Mouse (Mus musculus) CD8-positive naive resting alpha-beta T cell, adult 2 months (primary cell): ENCODE data around the gene Mfap1b.
A peak's percentile ranks its signal among the peaks of the same experiment; 100 is the strongest.

Experiments used
- DNase-seq, 2 experiments: peaks; one replicate each; pipeline ENCODE4 v3.0.0; 2022; ENCODE audit warnings: low read depth in 2 of 2, low spot score in 2 of 2

Mfap1b gene

DNA sequence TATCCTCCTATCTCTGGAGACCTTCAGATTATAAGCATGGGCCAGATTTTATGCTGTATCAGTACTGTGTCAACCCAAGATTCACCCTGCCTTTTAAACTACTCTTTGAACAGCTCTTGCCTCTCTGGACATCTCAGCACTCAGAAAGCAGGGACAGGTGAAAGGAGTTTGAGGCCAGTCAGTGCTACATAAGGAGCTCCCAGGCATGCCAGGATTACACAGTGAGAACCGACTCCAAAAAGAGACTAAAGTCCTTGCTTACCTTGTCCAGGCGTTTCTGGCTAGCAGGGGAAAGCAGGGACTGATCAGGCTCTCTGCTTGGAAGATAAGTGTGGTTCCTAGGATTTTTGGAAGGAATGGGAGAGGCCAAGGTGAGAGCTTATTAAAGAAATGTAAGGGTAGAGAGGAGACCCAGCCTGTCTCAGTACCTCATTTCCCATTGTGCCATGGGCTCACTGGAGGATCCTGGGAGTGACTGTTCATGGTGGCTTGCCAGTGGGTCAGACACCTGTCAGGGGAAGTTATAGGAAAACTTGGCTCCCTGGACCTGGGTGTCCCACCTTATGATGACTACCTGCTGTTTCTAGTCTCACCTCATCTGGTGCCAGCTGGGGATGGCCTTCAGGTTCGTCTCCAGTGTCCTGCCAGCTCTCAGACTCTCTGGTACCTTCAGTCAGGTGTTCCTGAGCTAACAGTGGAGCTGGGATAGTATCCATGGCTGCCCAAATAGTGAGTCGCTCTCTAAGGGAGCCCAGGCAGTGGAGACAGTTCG lies 32.8 kb downstream of the Mfap1b start:
- no peak for DNase-seq

- DNase-seq: no peak
These were observed 34.1 kb downstream of the Mfap1b start for GRCm38 (mm10) chr2:121439746-121440145.

DNA sequence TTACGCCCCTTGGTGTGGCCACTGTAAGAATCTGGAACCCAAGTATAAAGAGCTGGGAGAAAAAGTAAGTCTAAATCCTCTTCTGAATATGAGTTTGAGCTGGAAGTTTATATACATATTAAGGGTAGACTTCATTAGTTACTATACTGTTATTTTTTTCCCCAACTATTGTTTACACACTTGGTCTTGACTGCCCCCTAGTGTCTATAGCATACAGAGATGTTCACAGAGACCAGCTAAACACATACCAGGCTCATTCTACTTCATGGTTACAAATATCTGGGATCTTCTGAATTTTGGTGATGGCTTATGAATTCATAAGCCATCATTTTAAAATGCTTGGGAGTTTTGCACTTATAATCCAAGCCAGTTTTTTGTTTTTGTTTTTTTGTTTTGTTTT lies 39.0 kb downstream of the Mfap1b start:
- DNase-seq: peak in 1 of 2 experiments; percentile 41

DNA sequence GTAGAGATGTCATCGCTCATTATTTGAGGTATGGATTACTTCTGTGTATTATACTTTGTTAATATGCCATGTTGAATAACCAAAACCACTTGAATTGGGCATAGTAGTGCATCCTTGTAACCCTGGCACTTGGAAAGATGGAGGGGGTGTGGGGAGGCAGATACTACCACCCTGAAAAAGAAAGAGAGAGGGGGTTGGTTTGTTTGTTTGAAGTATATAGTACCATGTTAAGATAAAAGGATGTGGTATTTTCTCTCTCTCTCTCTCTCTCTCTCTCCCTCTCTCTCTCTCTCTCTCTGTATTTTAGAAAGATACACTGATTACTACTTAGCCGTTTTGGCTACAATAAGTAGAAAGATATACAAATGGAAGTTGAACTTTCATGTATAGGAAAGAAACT lies 48.0 kb downstream of the Mfap1b start:
- no peak for DNase-seq

DNA sequence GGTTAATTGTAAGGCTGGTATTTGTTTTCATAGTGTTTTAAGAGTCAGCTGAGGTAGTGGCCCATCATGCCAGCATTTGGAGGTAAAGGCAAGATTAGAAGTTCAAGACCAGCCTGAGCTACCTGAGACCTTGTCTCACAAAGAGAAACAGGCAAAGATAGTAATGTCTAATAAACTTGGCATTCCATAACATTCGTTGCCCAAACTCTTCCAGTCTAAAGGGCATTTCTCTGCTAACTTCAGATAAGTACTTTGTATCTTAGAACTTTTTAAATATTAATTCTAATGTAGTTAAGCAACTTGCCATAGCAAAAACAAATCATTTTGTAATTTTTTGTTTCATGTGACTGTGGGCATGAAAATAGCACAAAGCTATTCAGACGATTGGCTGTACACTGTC lies 50.7 kb downstream of the Mfap1b start:
- DNase-seq: no peak

DNA sequence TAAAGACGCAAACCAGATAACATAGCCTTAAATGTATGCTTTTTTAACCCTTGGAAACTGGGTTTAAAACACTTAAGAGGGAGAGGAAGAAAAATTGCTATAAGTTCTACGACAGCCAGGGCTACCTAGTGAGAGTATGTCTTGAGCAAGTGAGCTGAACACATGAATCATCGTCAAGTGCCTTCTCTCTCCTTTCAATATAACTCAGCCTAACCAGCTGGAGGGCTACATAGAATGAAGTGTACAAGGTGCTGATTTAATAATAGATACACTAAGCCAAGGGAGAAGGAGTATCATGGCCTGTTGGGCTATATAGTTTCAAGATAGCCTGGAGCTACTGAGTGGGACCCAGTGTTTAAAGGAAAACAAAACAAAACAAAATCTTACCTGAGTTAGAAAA lies 55.4 kb downstream of the Mfap1b start:
- no peak for DNase-seq

DNA sequence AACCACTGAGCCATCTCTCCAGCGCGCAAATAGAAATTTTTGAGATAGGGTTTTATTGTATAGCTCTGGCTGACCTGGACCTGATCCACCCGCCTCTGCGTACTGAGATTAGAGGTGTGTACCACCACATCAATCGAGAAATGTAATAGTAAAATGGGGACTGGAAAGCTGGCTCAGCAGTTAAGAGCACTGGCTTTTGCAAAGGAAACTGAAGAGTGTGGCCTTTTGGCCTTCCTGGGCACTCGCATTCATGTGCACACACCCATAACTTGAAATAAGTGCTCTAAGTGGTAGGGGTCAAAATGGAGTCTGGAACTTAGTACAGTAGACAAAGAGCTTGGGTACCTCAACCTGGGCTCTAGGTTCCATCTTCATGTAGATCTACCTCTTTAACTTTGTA lies 57.5 kb downstream of the Mfap1b start:
- no peak for DNase-seq

- no peak for DNase-seq
These were observed 58.3 kb downstream of the Mfap1b start for GRCm38 (mm10) chr2:121415591-121415990.

DNA sequence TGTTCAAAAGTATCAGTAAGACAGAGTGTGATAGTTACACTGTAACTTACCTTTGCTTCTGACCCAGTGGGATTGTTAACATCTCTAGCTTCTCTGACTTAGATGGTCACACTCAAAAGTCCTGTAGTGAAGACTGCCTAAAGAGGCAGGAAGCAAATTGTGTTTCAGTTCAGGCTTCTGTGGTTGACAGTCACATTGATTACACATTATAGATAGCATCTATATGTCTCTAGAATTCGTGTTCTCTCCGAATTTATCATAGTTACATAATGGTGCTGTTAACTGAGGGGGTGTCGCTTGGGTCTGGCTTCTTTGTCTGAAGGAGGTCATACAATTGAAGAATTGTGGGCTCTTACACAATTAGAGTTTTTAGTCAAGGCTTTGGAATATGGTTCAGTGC lies 58.8 kb downstream of the Mfap1b start:
- no peak for DNase-seq

- peak; percentile 10 to 21 for DNase-seq
These were observed 59.7 kb downstream of the Mfap1b start for GRCm38 (mm10) chr2:121414139-121414685.

GRCm38 (mm10) chr2:121413387-121414042 lies 60.4 kb downstream of the Mfap1b start, which contains the start of the genes Pdia3 and Catsper2:
Pdia3 (plus strand) TSS chr2:121413775.
Catsper2 (minus strand) TSS chr2:121413792.
- peak; percentile 85 to 86 for DNase-seq

DNA sequence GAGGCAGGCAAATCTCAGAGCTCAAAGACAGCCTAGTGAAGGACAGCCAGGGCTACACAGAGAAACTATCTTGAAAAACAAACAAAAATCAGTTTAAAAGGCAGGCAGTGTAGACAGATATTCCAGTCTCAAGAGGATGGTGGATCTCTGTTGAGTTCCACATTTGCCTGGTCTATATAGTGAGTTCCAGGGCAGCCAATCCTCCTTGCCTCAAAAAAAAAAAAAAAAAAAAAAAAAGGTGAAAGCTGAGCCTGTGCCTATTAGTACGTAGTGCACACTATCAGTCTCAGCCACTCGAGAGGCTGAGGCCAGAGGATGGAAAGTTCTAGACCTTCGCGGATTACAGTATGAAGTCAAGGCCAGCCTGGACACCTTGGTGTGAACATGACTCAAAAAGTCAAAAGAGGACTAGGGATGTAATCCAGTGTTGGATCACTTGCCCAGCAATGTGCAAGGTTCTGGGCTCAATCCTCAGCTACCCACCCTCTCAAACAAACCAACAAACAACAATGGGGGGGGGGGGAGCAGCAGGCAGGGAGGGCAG lies 61.0 kb downstream of the Mfap1b start:
- no peak for DNase-seq
